Mouse (Mus musculus): ENCODE measurements around the gene Smurf2.

- TF ChIP-seq POLR2A (IDR thresholded peaks at IDR 0.05; ENCODE audit: low read depth, low read length) = no peak
- no peak for TF ChIP-seq CTCF (IDR thresholded peaks at IDR 0.05; ENCODE audit: borderline replicate concordance, insufficient read depth, low read length)
Observed at GRCm38 (mm10) chr11:106957271-106957980, 36.9 kb upstream of the Smurf2 start.

Data from embryonic fibroblast, embryonic 13.5 days (primary cell).